Mouse (Mus musculus) ES-E14 (cell line): ENCODE results near the gene Ly75. TPM values are rescaled to one million over a fixed set of nuclear protein-coding genes. Genes with fewer than 3 reads are reported as not detected.
A peak's percentile ranks its signal among the peaks of the same experiment; 100 is the strongest.

Experiments used
- DNase-seq: peaks from one replicate; pipeline ENCODE4 v3.0.0-alpha.2; 2013; ENCODE audit warnings: low read depth, low spot score
- H3K27ac ChIP-seq: 2 replicates; pipeline ENCODE4 v1.5.1; 2012; ENCODE audit warnings: low read depth, mild to moderate bottlenecking, low read length, moderate library complexity, mixed read lengths; ENCODE audit not compliant: poor library complexity, insufficient read depth, severe bottlenecking
- H3K36me3 ChIP-seq: 2 replicates; pipeline ENCODE4 v1.6.1; 2012; ENCODE audit warnings: mild to moderate bottlenecking, low read length, moderate library complexity, mixed read lengths; ENCODE audit not compliant: control insufficient read depth, poor library complexity, insufficient read depth, severe bottlenecking
- H3K4me1 ChIP-seq, 2 experiments: fragments of 150-350 bp in 1 of 2; sonication (generic) in 1 of 2; 2 replicates each; pipeline ENCODE4 v1.6.1; 2012; ENCODE audit warnings: low read length in 2 of 2, mild to moderate bottlenecking in 1 of 2, mixed read lengths in 1 of 2; ENCODE audit not compliant: control insufficient read depth in 2 of 2, insufficient read depth in 2 of 2, poor library complexity in 1 of 2
- H3K4me3 ChIP-seq, 2 experiments: fragments of 150-350 bp in 1 of 2; sonication (generic) in 1 of 2; 2 replicates each; pipeline ENCODE4 v1.5.1; 2012; ENCODE audit warnings: low read length in 2 of 2, low read depth in 1 of 2, mild to moderate bottlenecking in 1 of 2, mixed read lengths in 1 of 2; ENCODE audit not compliant: insufficient read depth in 1 of 2, poor library complexity in 1 of 2, severe bottlenecking in 1 of 2
- H3K9ac ChIP-seq: 2 replicates; pipeline ENCODE4 v1.6.1; 2012; ENCODE audit warnings: low read depth, mild to moderate bottlenecking, low read length, mixed read lengths; ENCODE audit not compliant: poor library complexity, insufficient read depth, severe bottlenecking
- H3K9me3 ChIP-seq: fragments of 150-350 bp; sonication (generic); 2 replicates; pipeline ENCODE4 v1.6.1; 2012; ENCODE audit warnings: low read depth, mild to moderate bottlenecking, low read length; ENCODE audit not compliant: control insufficient read depth, insufficient read depth
- CHD2 ChIP-seq: IDR thresholded peaks from 2 replicates; pipeline ENCODE4 v1.6.1; 2014; ENCODE audit warnings: mild to moderate bottlenecking, low read depth, low read length, inconsistent platforms
- HCFC1 ChIP-seq: IDR thresholded peaks from 2 replicates; pipeline ENCODE4 v1.6.1; 2012; ENCODE audit warnings: low read length, inconsistent platforms, borderline replicate concordance; ENCODE audit not compliant: insufficient read depth
- MAFK ChIP-seq: IDR thresholded peaks from 2 replicates; pipeline ENCODE4 v1.6.1; 2014; ENCODE audit warnings: mild to moderate bottlenecking, low read depth, low read length, inconsistent platforms; ENCODE audit not compliant: insufficient read depth
- ZC3H11A ChIP-seq: IDR thresholded peaks from 2 replicates; pipeline ENCODE4 v1.6.1; 2012; ENCODE audit warnings: low read depth, mild to moderate bottlenecking, inconsistent platforms, low read length, borderline replicate concordance
- ZNF384 ChIP-seq: IDR thresholded peaks from 2 replicates; pipeline ENCODE4 v1.6.1; 2012; ENCODE audit warnings: low read depth, low read length, inconsistent platforms
- in situ Hi-C, 2 experiments: fragments of 600-800 bp; cut with MboI; formaldehyde crosslinking; loops; one replicate each; pipeline ENCODE4 v1.15.1; 2025; ENCODE audit warnings: low sequenced_read_pairs in 2 of 2, inconsistent platforms in 1 of 2; ENCODE audit not compliant: unreplicated experiment in 2 of 2
- total RNA-seq: library from RNA; depleted of rRNA; stranded (reverse); fragments of 300-350 nt; gene quantifications from 2 replicates; pipeline ENCODE4 v1.2.3, GENCODE M21; 2012

Gene Ly75
- total RNA-seq, 1 experiment, result 20.1 TPM

- Histone ChIP-seq H3K9me3 (no peaks in the 10 kb centered on the region), H3K36me3 (no peaks in the 10 kb centered on the region), H3K4me3 (no peak overlapping the region), H3K4me1 (peaks cover 0 to 4% of the 10 kb centered on the region in 2 experiments; a peak in 1 of 4 replicates), H3K9ac (no peak overlapping the region), H3K27ac (no peak overlapping the region)
- in situ Hi-C loops, result no loop called here
- DNase-seq, result no peak
- TF ChIP-seq ZNF384 (no peak), ZC3H11A (no peak), HCFC1 (no peak), MAFK (no peak), CHD2 (no peak)
These were observed 100.5 kb downstream of the Ly75 start for GRCm38 (mm10) chr2:60282625-60283024.

GRCm38 (mm10) chr2:60278627-60279026 is 104.5 kb downstream of the Ly75 start:
- TF ChIP-seq ZC3H11A, result no peak
- TF ChIP-seq CHD2, result no peak
- no peak for TF ChIP-seq MAFK
- TF ChIP-seq ZNF384, result no peak
- TF ChIP-seq HCFC1, result no peak
- Histone ChIP-seq H3K9ac (no peak overlapping the region), H3K4me3 (no peak overlapping the region), H3K9me3 (no peaks in the 10 kb centered on the region), H3K27ac (no peak overlapping the region), H3K4me1 (peaks cover 0 to 2% of the 10 kb centered on the region in 2 experiments; a peak in 1 of 4 replicates), H3K36me3 (no peaks in the 10 kb centered on the region)
- in situ Hi-C loops, result no loop called here
- DNase-seq, result no peak

GRCm38 (mm10) chr2:60269856-60270479 is 113.1 kb downstream of the Ly75 start:
- no peak for DNase-seq
- in situ Hi-C loops, result no loop called here

GRCm38 (mm10) chr2:60267567-60267966 is 115.5 kb downstream of the Ly75 start:
- H3K36me3 ChIP-seq, result no peaks in the 10 kb centered on the region
- peaks cover 0 to 10% of the 10 kb centered on the region in 2 experiments; a peak in 2 of 4 replicates for H3K4me1 ChIP-seq
- H3K27ac ChIP-seq, result peak overlapping the region; percentile 93
- no peaks in the 10 kb centered on the region for H3K9me3 ChIP-seq
- no peak for DNase-seq
- peak overlapping the region; percentile 36 for H3K9ac ChIP-seq
- H3K4me3 ChIP-seq, result peak overlapping the region; percentile 32 to 38; a peak in 3 of 4 replicates
- in situ Hi-C loops, result no loop called here
- TF ChIP-seq MAFK (no peak), ZC3H11A (no peak), HCFC1 (no peak), CHD2 (no peak), ZNF384 (no peak)

More at GRCm38 (mm10) chr2:60269856-60270479, 113.1 kb downstream of the Ly75 start:
- Histone ChIP-seq H3K27ac (no peak overlapping the region), H3K4me1 (peaks cover 0 to 10% of the 10 kb centered on the region in 2 experiments; a peak in 2 of 4 replicates), H3K4me3 (no peak overlapping the region), H3K9ac (no peak overlapping the region), H3K36me3 (no peaks in the 10 kb centered on the region), H3K9me3 (no peaks in the 10 kb centered on the region)
- TF ChIP-seq MAFK (no peak), CHD2 (no peak), ZC3H11A (no peak), HCFC1 (no peak), ZNF384 (no peak)

- no peak for DNase-seq
- no peak overlapping the region for H3K27ac ChIP-seq
- H3K4me1 ChIP-seq, result no peaks in the 10 kb centered on the region
- no peak overlapping the region for H3K4me3 ChIP-seq
- no peaks in the 10 kb centered on the region for H3K9me3 ChIP-seq
- no peak overlapping the region for H3K9ac ChIP-seq
- in situ Hi-C loops, result no loop called here
- no peaks in the 10 kb centered on the region for H3K36me3 ChIP-seq
- TF ChIP-seq ZC3H11A, result no peak
- TF ChIP-seq HCFC1, result no peak
- no peak for TF ChIP-seq CHD2
- TF ChIP-seq ZNF384, result no peak
- TF ChIP-seq MAFK, result no peak
These were observed 122.3 kb downstream of the Ly75 start for GRCm38 (mm10) chr2:60260621-60261350.
